Mouse (Mus musculus) kidney, postnatal 25 days (tissue): ENCODE results near the gene Ints3.

Experiments
- DNase-seq, 2 experiments: peaks; one replicate each; pipeline ENCODE4 v3.0.0; 2021; ENCODE audit warnings: mixed read lengths in 2 of 2

Ints3 gene

DNA sequence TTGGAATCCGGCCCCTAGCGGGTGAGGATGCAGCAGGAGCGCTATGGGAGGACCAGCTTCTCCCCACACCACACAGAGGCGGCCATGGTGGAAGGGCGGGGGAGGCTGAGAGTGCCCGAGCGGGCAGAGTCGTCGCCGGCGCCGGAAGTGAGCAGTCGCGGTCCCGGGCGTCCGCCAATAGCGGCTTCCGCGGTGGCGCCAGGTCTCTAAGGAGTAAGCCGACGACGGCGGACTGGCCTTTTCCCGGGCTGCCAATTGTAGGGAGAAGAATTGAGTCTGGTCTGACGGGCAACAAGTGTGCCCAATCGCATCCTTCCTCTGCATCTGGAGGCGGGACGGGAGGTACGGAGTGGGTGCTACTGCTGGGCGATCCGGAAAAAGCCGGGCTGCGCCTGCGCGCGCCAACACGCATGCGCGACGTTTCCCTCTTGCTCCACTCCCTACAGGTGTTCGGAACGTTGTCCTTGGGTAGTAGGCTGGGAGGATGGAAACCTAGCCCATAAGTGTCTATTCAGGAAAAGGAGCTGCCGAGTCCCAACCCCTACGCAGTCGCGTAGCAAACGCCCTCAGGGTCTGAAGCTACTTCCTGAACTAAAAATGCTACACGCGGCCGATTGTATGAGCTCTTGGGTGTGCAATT, at the start of gene Ints3:
Gene Ints3, minus strand, starts transcription at position 242 of the 640 bp plus-strand sequence.
- peak; percentile 99 to 100 for DNase-seq

DNA sequence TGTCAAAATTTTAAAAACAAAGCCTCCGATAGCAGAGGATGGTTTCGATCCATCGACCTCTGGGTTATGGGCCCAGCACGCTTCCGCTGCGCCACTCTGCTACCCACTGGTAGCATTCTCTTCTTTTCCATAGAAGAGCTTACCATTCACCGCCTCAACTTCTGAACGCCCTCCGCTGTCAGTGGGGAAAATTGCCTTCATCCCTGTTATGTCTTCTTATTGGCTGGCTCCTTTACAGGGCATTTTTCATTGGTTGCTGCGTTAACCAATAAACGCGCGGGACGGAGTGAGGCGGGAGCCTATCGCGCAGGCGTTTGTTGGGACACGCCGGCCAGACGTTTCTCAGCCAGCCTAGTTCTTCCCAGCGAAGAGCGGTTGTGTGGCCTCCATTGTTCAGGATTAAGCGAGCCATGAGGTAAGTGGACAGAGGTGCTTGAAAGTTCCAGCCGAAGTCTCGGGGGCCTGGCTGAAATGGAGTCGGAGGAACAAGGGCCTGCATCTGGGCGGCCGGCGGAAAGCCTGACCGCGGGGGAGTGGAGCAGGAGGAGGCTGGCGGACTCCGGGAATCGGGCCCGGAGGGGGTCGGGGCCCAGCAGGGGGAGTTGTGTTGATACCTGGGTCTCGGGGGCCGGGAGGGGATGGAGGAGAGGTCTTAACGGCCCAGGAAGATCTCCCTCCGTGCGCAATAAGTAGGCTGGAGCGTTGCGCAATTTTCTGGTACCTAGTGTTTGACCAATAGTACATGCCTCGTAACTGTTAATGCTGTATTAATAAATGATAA, 42.6 kb upstream of the Ints3 start, which contains the start of gene Ilf2:
Gene Ilf2, plus strand, starts transcription at position 296 of the 781 bp plus-strand sequence.
- peak; percentile 94 to 98 for DNase-seq

DNA sequence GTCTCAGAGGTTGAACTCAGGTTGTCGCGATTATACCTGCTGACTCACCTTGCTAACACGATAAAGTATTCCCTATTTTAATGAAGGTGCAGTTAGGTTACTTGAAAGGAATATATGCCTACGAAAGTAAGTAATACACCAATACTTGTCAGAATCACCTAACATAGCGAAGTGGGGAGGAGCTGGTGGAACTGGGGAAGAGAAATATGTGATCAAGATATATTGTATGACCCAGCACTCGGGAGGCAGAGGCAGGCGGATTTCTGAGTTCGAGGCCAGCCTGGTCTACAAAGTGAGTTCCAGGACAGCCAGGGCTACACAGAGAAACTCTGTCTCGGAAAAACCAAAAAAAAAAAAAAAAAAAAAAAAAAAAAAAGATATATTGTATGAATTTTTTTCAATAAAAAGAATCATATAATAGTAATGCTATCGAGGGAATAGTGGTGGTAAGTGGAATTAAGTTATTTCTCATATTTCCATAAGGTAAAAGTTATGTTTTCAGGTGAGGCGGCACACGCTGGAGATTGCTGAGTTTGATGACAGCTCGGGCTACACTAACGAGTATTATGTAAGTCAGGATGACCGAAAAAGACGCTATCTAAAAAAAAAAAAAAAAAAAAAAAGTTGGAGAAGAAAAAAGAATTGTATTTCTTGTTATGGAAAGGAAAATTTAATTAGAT, 41.9 kb upstream of the Ints3 start:
- peak in 1 of 2 experiments; percentile 21 for DNase-seq

DNA sequence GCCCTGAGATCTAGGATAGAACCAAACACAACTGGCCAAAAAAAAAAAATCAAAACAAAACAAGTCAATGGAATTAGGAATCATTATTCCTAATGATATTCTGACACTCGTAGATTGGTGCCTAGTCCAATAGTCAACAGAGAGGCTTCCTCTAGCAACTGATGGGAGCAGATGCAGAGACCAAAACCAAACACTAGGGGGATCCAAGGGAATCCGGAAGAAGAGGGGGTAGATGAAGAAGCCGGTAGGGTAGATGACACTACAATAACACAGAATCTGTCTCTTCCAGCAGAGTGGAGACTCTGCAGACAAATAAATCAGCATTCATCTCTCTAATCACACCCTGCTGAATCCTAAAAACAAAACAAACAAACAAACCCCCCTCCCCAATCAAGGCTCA, 38.8 kb upstream of the Ints3 start:
- peak; percentile 67 to 75 for DNase-seq

DNA sequence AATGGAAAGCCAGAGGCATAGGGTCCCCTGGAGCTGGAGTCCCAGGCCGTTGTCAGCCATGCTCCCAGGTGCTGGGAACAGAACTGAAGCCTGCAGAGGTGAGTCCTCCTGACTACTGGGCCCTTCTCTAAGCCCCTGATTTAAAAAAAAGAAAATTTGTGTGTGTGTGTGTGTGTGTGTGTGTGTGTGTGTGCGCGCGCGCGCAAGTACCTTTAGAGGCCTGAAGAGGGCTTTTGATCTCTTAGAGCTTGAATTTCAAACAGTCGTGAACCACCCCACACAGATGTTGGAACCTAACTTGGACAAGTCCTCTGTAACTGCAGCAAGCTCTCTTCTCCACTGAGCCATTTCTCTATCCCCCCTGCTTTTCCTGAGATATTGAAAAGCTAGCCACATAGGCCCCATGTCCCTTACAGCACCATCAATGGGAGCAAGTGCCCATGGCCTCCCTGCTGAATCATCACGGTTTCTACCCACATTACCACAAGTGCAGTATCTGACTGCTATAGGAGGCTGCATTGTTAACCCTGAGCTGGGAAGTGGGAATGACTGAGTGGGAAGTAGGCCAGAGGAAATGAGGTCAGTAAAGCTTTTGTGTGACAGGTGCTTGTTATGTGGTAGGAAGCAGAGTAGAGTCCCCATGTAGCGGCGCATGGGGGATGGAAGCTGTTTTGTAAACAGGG, 34.3 kb upstream of the Ints3 start:
- no peak for DNase-seq

DNA sequence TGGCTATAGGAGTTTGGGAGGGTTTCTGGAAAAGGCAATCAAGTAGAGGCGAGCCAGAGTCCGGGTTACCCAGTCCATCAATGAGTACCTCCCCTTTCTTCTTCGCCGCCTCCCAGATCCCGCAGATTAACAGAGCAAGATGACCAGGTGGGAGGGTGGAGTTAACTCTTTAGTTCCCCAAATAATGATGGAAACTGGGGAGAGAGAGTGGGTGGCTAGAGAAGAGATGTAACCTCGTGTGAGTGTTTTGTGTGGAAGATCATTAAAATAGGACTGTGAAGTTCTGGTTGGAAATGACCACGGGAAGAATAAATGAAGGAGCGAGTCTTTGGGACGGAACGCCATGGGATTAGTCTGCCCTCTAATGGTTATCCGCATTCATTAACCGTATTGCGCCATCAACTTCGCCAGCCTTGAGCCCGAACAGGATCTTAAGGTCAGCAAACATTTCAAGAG, 32.9 kb upstream of the Ints3 start:
- DNase-seq: peak; percentile 71 to 76

DNA sequence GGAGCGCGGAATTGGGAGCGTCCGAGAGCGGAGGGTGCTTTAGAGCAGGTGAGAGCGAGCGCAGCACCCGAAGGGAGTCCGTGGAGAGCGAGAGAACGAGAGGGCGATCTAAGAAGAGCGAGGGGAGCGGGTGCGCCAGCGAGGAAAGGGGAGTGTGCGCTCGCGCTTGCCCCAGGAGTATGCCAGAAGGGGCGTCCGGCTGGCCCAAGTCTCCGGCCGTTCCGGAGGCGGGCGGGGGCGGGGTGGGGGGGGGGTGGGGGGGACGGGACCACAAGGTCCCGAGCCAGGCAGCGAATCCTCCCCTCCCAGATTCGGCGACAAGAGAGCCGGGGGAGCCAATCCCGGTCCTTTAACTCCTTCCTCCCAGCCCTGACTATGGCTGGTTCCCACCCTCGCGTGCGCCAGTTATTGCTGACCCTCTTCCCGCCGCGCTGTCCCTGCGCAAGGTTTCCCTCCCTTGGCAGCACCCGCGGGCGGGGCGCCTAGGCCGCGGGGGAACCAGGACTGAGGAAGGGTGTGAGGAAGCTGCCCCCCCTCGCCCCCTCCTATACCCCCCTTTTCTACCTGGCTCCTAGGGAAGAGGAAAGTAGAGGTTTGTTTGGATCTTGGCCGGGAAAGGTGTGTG, 32.4 kb upstream of the Ints3 start, which contains the start of gene Npr1:
Gene Npr1, minus strand, starts transcription at position 181 of the 625 bp plus-strand sequence.
- peak; percentile 60 to 82 for DNase-seq

DNA sequence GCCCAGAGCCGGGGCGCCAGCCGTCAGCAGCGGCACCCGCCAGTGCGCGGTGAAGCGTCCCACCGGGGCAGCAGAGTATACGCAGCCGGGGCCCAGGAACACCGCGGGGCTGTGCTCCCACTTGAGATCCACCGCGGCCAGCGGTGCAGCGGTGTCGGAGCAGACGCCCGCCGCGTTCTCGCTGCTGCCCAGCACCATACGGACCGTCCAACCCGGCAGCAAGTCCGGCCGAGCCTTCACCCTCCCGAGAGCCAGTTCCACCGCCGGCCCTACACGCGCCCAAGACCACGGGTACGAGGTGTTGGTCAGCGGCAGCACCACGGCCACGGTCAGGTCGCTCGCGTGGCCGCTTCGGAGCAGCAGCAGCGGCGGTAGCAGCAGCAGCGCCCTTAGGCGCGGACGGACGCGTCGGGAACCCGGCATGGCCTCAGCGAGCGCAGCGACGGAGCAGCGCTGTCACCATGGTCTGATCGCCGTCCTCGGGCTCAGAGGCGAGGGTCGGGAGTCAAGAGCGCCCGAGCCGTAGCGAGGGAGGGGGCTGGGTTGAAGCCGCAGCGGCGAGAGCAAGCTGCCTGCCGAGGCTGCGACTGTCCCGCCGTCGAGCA, 31.8 kb upstream of the Ints3 start:
- peak; percentile 23 to 54 for DNase-seq

DNA sequence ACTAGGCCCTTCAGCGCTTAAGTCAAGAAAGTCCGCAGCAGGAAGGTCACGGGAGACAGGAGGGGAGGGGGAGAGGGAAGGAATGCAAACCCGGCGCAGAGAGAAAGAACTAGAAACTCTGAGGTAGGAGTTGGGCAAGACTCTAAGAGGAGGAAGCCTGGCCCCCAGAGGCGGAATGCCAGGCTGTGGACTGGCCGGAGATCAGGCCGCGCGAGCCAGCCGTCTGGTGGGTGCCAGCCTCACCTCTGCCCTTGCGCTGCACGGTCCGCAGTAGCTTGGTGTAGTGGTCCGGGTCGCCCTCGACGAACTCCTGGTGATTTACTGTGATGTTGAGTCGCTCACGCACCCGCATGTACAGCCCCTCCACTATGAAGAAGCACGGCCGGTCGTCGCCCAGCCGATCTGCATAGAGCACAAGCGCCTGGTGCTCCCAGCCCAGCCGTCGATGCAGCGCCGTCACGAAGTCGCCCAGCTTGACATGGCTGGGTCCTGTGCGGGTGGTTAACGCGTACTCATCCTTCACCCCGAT, 31.2 kb upstream of the Ints3 start:
- DNase-seq: peak; percentile 25 to 54

DNA sequence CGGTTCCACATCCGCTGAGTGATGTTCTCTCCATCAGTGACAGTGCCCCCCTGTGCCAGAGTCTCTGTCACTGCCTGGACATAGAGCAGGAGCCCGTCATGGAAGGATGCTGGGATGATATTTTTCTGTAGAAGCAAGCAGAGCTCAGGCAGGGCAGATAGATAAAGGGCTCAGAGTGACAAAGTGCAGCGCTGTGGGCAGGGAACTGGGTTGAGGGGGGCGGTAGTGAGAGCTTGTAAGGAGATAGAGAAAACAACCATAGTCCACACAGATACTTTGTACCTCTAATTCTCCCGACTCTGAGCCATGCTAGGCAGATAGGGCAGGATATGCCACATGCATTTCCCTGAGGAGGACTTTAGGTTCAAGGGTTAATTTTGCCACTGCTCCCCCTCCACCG, 29.2 kb upstream of the Ints3 start:
- DNase-seq: no peak

DNA sequence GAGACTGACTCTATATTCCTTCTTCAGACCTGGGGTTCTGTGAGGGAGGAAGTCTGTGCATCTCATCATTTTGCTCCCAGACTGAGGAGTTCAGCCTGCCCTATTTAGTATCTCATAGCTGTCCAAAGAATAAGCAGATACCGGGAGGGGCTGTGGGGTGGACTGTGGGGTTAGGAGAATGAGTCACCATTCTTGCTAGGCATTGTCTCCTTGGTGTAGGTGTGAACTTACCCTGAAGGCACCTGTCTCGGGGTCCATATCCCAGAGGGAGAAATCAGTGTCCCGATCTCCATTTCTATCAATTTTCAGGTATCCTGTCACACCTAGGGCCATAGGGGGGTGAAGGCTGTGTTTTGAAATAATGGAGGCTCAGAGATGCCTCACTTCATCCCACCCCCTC, 28.5 kb upstream of the Ints3 start:
- no peak for DNase-seq

DNA sequence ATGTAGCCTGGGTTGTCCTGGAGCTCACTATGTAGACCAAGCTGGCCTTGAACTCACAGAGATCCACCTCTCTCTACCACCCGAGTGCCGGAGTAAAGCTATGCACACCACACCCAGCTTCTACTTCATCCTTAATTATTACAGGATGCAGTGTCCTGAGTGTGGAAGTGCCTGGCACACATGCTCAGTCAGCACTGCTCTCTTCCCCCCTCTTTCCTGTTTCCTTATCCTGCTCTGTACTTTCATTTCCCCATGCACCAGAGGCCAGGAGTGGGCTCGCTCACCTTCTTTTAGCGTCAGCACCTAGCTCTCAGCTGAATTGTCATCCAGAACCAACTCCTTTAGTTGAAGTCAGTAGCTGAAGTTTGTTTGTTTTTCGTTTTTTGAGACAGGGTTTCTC, 26.9 kb upstream of the Ints3 start:
- DNase-seq: peak; percentile 8 to 45

DNA sequence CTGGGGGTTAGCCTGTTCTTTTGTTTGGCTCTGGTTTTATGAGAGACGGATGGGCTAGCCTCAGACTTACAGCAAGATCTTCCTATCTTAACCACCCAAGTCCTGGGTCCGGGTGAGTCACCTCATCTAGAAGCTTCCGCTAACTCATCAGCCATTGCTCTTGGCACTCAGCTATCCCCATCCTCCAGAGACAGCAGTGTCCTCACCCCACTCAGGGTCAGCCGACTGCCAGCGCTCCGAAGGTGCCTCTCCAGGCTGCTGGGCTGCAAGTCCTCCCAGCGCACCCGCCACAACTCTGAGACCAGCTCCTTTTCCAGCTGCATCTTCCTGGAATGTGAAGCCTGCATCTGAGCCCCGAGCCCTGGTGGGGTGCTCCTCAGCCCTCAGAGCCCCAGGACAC, 26.3 kb upstream of the Ints3 start:
- no peak for DNase-seq

DNA sequence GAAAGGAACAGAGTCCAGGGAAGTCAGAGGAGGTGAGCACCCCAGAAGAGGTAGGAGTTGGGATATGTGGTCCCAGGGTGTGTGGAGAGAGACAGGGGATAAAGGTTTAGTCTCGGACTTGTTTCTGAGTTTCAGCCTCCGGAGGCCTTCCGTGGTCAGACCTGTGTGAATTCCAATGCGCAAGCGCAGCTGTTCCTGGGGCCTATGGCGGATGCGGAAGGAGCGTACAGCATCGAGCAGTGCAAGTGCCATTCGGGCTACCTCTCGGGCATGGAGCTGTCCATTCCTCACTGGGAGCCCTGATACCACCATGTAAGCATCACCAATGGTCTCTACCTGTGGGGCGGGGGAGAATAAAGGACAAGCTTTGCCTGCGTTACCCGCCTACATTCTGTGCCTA, 21.5 kb upstream of the Ints3 start:
- DNase-seq: no peak

DNA sequence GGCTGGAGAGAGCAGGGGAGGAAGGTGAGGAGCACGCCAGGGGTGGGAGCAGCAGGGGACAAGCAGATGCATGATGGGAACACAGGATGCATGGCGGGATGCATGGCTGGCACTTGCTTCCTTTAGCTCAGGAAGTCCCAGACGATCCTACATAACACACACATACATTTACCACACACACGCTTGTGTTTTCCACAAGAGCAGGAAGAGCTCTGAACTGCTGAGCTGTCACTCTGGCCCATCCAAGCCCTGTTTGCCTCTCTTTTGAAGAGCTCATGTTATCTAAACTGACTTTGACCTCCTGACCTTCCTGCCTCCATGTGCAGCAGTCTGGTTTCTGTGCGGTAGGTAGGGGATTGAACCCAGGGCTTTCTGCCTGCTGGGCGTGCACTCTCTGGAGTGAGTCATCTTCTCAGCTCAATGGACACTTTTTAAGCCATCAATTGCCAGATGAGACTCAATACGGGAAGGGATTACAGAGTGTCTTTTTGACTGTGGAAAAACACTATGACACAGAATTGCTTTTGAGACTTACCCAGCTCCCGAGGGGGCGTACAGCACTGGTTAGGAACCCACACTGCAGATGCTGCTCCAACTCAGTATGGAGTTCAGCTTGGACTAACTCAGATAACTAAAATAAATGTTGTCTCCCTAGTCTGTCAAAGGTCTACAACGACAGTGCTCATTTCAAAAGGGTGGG, 18.1 kb upstream of the Ints3 start:
- no peak for DNase-seq

DNA sequence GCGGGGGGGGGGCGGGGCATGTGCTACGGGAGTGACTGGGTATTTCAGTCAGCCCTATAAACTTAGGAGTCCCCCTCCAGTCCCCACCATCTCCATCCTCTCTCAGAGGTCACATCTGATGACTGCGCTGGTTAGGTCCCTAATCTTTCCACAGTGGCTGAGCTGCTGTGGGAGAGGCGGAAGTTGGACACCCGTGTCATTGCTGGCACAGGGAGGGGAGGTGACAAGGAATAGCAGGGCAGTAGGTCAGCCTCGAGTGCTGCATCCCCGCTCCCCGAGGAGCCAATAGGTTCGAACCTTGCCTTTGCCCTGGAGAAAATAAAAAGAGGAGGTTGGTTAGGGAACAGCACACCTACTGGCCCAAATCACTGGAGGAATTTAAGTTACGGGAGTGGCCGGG, 17.5 kb upstream of the Ints3 start:
- DNase-seq: no peak

DNA sequence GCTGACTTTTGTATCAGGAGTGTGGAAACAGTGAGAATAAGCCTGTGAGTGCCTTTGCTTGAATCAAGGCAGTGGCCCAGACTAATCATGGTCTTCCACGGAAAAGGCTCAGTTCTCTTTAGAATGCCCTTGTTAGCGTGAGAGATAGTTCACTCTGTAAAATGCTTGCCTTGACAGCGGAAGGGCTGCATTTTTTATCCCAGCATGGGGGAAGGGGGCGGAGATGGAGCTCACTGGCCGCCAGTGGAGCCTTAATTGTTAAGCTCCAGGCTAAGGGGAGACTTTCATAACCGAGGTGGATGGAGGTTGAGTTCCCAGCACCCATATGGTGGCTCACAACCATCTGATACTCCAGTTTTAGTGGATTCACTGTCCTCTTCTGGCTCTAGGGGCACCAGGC, 15.2 kb upstream of the Ints3 start:
- DNase-seq: peak; percentile 40 to 51

DNA sequence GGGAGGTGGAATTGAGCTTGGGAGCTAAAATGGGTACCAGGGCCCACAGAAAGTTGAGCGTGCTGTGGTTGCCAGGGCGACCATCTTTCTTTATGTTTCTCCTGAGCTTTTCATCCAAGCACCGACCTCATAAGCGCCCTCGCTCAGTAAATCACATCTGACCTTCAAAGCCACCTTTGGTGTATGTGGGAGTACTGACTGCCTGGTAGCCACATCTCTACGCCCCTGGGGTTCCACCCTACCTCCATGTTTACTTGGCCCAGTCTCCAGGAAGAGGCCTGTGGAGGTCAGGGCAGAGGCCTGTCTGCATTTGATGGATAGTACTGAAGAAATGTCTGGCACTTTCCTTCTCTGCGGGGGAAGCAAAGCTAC, 13.7 kb upstream of the Ints3 start:
- DNase-seq: peak; percentile 40 to 74

DNA sequence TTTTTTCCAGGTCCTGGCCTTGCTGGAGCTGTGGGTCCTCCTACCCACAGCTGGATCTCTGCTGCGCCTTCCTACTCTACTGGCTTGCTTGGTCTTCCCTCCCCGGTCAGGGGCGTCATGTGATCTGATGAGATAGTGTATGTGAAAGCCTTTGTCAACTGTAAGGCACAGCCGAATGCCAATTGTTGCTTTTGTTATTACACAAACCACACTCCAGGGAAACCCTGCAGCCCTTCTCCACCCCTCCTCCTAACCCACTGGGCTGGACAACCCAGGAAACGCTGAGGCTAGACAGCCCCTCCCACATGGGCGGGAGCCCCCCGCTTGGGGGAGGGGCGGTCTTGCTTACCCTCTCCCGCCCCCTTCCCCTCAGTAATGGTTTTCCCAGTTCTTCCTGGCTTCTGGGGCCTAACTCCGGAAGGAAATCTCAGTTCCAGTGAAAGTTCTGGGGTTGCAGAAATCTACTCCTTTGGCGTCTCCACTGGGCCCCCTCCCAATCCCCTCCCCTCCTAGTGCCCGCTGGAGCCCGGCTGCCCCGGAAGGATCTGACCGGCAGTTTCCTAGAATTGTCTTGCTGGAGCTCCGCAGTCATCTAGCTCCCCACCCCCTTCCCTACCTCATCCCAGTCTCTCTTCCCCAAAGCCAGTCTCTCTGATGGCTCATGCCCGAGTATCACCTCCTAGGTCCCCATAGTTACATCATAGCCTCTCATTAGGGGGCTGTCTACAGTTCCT, 13.1 kb upstream of the Ints3 start:
- peak; percentile 88 to 94 for DNase-seq

DNA sequence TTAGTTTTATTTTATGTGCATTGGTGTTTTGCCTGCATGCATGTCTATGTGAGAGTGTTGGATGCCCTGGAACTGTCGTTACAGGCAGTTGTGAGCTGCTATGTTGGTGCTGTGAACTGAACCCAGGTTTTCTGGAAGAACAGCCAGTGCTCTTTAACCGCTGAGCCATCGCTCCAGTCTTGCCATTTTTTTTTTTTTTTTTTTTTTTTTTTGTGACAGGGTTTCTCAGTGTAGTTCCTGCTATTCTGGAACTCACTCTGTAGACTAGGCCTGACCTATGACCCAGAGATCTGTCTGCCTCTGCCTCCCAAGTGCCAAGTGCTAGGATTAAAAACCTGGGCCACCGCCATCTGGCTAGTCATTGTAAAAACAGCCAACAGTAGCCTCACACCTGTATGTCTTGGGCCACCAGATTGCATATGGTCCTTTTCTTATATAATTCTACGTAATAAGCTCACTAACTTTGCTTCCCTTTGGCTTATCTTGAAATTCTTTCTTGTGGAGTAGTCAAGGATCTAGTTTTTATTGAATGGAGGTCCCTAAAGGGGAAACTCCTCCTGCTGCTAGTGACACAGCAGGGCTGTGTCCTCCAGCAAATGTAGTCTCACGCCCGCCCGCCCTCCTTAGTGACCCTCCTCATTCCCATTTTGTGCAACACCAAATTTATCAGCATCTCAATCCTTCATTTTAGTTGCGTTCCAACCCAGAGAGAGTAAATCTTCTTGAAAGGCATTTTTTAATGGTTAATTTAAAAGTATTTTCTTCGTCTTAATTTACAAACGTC, 12.2 kb upstream of the Ints3 start:
- DNase-seq: peak in 1 of 2 experiments; percentile 17
